Mouse (Mus musculus): ENCODE data around the gene Caml. TPM values are rescaled to one million over a fixed set of nuclear protein-coding genes. Genes with fewer than 3 reads are reported as not detected.
"Not testable (repeated sequence)": the region's sequence is repeated elsewhere in the genome, so short reads cannot be mapped to it uniquely, and the experiment has no call there.

The Caml gene
- polyA plus RNA-seq, 1 experiment from 2014 or later: 76.5 TPM

DNA sequence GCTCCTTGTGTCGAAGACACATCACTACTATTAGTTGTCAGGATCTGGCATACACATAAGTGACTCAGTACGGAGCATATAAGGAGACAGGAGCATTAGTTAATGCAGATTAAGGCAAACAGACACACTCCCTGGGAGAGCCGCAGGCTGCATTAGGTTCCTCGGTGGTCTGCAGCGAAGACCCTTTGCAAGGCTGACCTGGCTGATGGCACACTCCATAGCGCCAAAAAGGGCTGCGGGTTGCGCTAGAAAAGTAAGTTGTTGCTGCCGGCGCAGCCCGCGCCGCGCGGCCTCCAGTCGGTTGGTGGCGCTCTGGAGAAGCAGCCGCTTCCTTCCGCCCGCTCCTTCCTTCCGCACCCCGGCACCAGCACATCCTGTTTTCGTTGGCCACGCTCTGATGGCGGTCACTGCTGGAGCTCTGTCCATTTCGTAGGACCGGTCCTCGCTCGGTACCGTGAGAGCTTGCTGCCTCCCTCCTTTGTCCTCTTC is 11.9 kb downstream of the Caml start, which contains the start of gene Ddx46:
Gene Ddx46, plus strand, starts transcription at position 389 of the 489 bp plus-strand sequence.
- H3K4me1 ChIP-seq: peaks cover 11% of the 10 kb centered on the region
- H3K27ac ChIP-seq: peak within 1 kb of the TSS; percentile 55; the same call in 1 of the 2 replicates
- H3K27me3 ChIP-seq: no peaks in the 10 kb centered on the region
- H3K9me3 ChIP-seq: no peaks in the 10 kb centered on the region
- peak within 1 kb of the TSS; percentile 80 for H3K4me2 ChIP-seq
- peak within 1 kb of the TSS; percentile 99 for H3K4me3 ChIP-seq
- ATAC-seq (ENCODE audit: insufficient number of reproducible peaks, insufficient read depth, low FRiP score, low TSS enrichment, low read depth): peak; percentile 78
- peak within 1 kb of the TSS; percentile 93 for H3K9ac ChIP-seq
- H3K36me3 ChIP-seq: peaks cover 58% of the 10 kb centered on the region
- 5% methylated on average over 30 of the region's 30 CpGs for WGBS

DNA sequence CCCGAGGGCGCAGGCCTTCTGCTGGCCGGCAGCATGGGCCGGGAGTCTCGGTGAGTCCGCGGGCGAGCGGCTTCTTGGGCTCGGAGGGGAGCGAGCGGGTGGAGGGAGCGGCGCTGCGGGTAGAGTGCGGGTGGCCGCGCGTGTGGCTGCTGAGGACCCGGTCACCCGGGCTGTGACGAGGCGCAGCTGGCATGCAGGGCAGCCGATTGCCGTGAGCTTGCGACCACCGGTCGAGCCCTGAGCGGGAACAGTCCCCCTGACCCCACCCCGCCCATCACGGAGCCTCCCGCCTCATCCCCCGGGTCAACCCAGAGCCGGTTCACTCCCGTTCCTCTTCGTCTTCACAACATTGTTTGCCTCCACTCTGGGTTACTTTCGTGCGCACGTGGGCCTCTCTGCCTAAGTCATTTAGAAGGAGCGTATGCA is 12.4 kb downstream of the Caml start:
- Histone ChIP-seq H3K9ac (peak overlapping the region; percentile 93), H3K9me3 (no peaks in the 10 kb centered on the region), H3K4me2 (peak overlapping the region; percentile 80), H3K27ac (peak overlapping the region; percentile 55; the same call in 1 of the 2 replicates), H3K36me3 (peaks cover 59% of the 10 kb centered on the region), H3K4me1 (peaks cover 11% of the 10 kb centered on the region), H3K27me3 (no peaks in the 10 kb centered on the region), H3K4me3 (peak overlapping the region; percentile 99)
- under 1% methylated on average over 32 of the region's 40 CpGs for WGBS
- ATAC-seq (ENCODE audit: insufficient number of reproducible peaks, insufficient read depth, low FRiP score, low TSS enrichment, low read depth): 0 out of 2 replicates have a peak, but pooled peaks have one; percentile 48

DNA sequence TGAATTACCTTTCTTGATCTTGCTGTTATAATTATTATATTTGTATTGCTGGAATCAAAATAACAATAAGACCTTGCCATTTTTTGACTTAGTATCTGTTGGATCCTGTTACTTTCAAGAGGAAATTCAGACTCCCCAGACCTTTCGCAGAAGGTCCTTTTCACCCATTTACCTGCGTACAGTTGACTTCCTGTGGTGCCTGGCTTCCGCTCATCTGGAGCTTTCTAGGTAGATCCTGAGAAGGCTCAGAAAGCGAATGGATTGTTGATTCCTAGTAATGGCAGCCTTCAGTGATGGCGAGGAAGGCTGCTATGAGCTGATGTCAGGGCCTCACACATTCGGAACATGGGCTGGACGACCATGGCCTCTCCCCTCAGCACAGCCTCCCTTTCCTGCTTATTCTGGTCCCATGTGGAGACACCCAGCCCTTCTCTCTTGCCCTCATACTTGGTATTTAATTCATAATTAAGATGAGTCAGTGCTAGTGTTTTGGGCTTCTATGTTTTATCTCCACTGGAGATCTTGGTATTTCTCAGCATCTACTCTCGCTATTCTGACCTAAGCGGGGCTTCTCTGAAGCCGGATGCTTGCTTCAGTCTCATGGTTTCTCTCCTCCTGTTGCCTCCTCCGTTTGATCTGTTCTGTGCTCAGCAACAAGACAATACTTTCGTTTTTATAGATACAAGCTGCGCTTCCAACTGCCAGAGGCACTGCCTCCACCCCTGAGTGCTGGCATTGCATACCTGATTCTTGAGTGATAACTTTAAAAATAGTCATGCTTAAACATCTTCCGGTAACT is 13.6 kb downstream of the Caml start:
- Histone ChIP-seq H3K27ac (no peak overlapping the region), H3K9ac (no peak overlapping the region), H3K4me3 (peak overlapping the region; percentile 99), H3K4me1 (peaks cover 11% of the 10 kb centered on the region), H3K4me2 (peak overlapping the region; percentile 80), H3K9me3 (no peaks in the 10 kb centered on the region), H3K36me3 (peaks cover 54% of the 10 kb centered on the region), H3K27me3 (no peaks in the 10 kb centered on the region)
- 88% methylated on average over 14 of the region's 14 CpGs for WGBS
- ATAC-seq (ENCODE audit: insufficient number of reproducible peaks, insufficient read depth, low FRiP score, low TSS enrichment, low read depth): no peak

DNA sequence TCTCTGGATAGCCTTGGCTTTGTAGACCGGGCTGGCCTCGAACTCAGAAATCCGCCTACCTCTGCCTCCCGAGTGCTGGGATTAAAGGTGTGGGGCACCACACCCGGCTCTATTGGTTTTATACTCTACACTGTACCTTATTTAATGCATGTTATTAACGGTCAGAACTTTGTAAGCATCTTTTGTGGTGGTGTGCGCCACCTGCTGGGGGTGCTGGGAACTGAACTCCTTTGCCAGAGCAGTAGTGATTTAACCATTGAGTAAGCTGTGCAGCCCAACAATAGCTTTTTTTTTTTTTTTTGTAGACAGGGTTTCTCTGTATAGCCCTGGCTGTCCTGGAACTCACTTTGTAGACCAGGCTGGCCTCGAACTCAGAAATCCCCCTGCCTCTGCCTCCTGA is 17.7 kb downstream of the Caml start:
- not testable (repeated sequence) for H3K9me3 ChIP-seq; H3K4me3 ChIP-seq; ATAC-seq (ENCODE audit: insufficient number of reproducible peaks, insufficient read depth, low FRiP score, low TSS enrichment, low read depth); H3K4me2 ChIP-seq; H3K9ac ChIP-seq; H3K27me3 ChIP-seq; H3K27ac ChIP-seq
- WGBS: 53% methylated on average over 8 of the region's 8 CpGs
- Histone ChIP-seq H3K4me1 (peaks cover 10% of the 10 kb centered on the region), H3K36me3 (peaks cover 57% of the 10 kb centered on the region)

DNA sequence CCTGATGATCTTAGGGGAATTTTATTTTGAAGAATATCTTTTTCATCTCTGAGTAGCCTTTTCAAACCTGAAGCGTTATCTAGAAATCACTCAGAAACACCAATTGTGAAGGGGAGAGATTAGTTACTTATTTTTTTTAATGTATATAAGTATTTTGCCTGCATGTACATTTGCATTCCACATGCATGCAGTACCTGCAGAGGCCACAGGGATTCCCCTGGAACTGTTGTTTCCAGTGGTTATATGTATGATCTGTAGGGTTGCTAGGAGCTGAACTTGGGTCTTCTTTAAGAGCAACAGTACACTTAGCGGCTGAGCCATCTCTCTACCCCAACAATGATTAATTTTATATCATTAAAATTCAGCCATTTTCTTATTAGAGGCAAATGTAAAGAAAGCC is 21.7 kb downstream of the Caml start:
- Histone ChIP-seq H3K27me3 (no peaks in the 10 kb centered on the region), H3K4me2 (no peak overlapping the region), H3K9ac (no peak overlapping the region), H3K9me3 (no peaks in the 10 kb centered on the region), H3K4me3 (no peak overlapping the region), H3K4me1 (no peaks in the 10 kb centered on the region), H3K36me3 (peaks cover 77% of the 10 kb centered on the region), H3K27ac (no peak overlapping the region)
- ATAC-seq (ENCODE audit: insufficient number of reproducible peaks, insufficient read depth, low FRiP score, low TSS enrichment, low read depth): no peak
- 88% methylated on average over 2 of the region's 2 CpGs for WGBS

DNA sequence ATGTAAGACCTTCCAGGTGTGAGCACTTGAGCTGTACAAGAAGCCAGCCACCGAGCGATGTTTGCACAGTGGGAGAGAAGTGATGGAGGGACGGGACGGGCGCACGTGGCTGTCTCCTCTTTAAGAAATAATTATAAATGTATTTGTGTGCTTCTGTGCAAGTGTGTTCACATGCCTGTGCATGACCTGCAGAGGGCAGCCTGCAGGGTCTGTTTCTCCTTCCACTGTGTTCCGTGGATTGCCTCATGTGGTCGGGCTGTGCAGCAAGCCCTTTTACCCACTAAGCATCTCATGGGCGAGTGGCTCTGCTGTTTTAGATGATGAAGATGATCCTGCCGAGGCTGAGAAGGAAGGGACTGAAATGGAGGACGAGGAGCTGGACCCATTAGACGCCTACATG is 27.3 kb downstream of the Caml start:
- Histone ChIP-seq H3K4me2 (no peak overlapping the region), H3K27me3 (no peaks in the 10 kb centered on the region), H3K4me1 (no peaks in the 10 kb centered on the region), H3K9ac (no peak overlapping the region), H3K27ac (no peak overlapping the region), H3K36me3 (peaks cover 100% of the 10 kb centered on the region), H3K9me3 (no peaks in the 10 kb centered on the region), H3K4me3 (no peak overlapping the region)
- ATAC-seq (ENCODE audit: insufficient number of reproducible peaks, insufficient read depth, low FRiP score, low TSS enrichment, low read depth): no peak
- 89% methylated on average over 12 of the region's 12 CpGs for WGBS

DNA sequence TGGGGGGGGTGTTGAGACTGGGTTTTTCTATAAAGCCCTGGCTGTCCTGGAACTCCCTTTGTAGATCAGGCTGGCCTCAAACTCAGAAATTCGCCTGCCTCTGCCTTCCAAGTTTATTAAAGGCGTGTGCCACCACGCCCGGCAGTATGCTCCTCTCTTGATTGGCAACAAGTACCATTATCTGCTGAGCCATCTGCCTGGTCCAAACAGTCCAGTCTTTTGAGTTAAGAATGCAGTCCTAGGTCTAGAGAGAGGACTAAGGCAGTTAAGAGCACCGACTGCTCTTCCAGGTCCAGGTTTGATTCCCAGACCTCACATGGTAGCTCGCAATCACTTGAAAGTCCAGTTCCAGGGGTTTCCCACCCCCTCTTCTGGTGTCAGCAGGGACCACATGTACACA is 28.2 kb downstream of the Caml start:
- 90% methylated on average over 6 of the region's 6 CpGs for WGBS
- no peak for ATAC-seq (ENCODE audit: insufficient number of reproducible peaks, insufficient read depth, low FRiP score, low TSS enrichment, low read depth)

DNA sequence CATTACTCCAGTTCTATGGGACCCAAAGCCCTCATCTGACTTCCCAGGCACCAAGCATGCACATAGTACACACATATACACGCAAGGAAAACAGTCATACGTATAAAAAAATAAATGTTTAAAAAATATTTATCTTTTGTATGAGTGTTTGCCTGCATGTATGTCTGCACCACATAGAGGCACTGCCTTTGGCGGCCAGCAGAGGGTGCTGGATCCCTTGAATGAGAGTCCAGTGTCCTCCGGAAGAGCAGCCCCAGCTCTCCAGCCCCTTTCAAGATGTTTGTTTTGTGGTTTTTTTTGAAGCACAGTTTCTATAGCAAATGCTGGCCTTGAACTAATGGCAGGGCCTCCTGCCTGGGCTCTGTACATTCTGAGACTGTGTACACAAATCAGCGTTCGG is 45.7 kb downstream of the Caml start:
- WGBS: 80% methylated on average over 6 of the region's 6 CpGs
- Histone ChIP-seq H3K4me2 (no peak overlapping the region), H3K36me3 (peaks cover 92% of the 10 kb centered on the region), H3K9me3 (no peaks in the 10 kb centered on the region), H3K4me1 (no peaks in the 10 kb centered on the region), H3K9ac (no peak overlapping the region), H3K27me3 (no peaks in the 10 kb centered on the region), H3K4me3 (no peak overlapping the region), H3K27ac (no peak overlapping the region)
- no peak for ATAC-seq (ENCODE audit: insufficient number of reproducible peaks, insufficient read depth, low FRiP score, low TSS enrichment, low read depth)

More for the DNA sequence above, 28.2 kb downstream of the Caml start:
- peaks cover 100% of the 10 kb centered on the region for H3K36me3 ChIP-seq
- H3K4me1 ChIP-seq: no peaks in the 10 kb centered on the region
- H3K27me3 ChIP-seq: no peaks in the 10 kb centered on the region
- H3K9ac ChIP-seq: no peak overlapping the region
- H3K4me3 ChIP-seq: no peak overlapping the region
- no peaks in the 10 kb centered on the region for H3K9me3 ChIP-seq
- no peak overlapping the region for H3K4me2 ChIP-seq
- no peak overlapping the region for H3K27ac ChIP-seq

DNA sequence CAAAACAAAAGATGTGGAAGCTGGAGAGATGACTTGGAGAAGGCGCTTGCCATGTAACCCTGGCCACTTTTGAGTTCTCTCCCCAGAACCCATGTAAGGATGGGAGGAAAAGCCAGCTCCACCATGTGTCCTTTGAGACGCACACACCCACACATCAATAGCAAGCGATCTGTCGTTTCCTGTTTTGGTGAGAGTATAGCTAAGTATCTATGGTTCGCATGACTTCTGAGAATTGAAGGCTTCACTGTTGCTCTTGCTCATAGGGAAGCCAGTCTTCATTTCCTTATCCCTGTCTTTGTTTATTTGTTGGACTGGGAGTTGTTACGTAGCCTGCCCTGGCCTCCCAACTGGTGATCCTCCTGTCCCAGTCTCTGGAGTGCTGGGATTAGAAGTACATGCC is 49.9 kb downstream of the Caml start:
- Histone ChIP-seq H3K36me3 (peaks cover 89% of the 10 kb centered on the region), H3K27ac (no peak overlapping the region), H3K4me2 (no peak overlapping the region), H3K9ac (no peak overlapping the region), H3K27me3 (no peaks in the 10 kb centered on the region), H3K9me3 (no peaks in the 10 kb centered on the region), H3K4me3 (no peak overlapping the region), H3K4me1 (no peaks in the 10 kb centered on the region)
- no peak for ATAC-seq (ENCODE audit: insufficient number of reproducible peaks, insufficient read depth, low FRiP score, low TSS enrichment, low read depth)
- WGBS: 95% methylated on average over 6 of the region's 6 CpGs

DNA sequence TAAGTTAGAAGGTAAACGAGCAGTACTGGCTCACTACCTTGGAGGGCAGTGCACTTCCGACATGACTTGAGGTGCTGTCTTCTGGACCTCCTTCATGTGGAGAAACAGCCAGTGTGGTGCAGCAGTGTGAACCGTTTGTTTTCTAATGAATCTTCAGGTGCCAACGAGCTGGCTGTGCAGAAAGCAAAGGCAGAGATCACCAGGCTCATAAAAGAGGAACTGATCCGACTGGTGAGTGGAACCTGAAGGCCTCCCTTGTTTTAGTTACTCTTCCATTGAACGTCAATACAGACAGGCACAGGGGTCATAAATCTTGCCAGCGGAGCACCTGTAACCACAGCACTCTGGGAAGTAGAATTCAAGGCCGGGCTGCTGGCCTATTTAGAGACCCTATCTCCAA is 54.6 kb downstream of the Caml start:
- WGBS: 90% methylated on average over 8 of the region's 8 CpGs
- no peak overlapping the region for H3K27ac ChIP-seq
- no peak overlapping the region for H3K9ac ChIP-seq
- H3K36me3 ChIP-seq: peaks cover 85% of the 10 kb centered on the region
- no peak overlapping the region for H3K4me2 ChIP-seq
- no peak for ATAC-seq (ENCODE audit: insufficient number of reproducible peaks, insufficient read depth, low FRiP score, low TSS enrichment, low read depth)
- no peaks in the 10 kb centered on the region for H3K4me1 ChIP-seq
- no peak overlapping the region for H3K4me3 ChIP-seq
- no peaks in the 10 kb centered on the region for H3K27me3 ChIP-seq
- no peaks in the 10 kb centered on the region for H3K9me3 ChIP-seq

All from embryonic facial prominence, embryonic 13.5 days (tissue).